Mouse (Mus musculus) lung, postnatal 0 days (tissue): ENCODE results near the gene Plxdc1. TPM values are rescaled to one million over a fixed set of nuclear protein-coding genes. Genes with fewer than 3 reads are reported as not detected.

Source experiments
- ATAC-seq: fragments of 200-750 bp; cut with Nextera tagmentation; 2 replicates; pipeline ENCODE4 v1.8.0; 2017; ENCODE audit warnings: moderate library complexity
- DNase-seq: peaks from one replicate; pipeline ENCODE4 v3.0.0-alpha.2; 2016; ENCODE audit warnings: low spot score
- H3K27ac ChIP-seq: fragments of 300-500 bp; sonication (generic); 2 replicates; pipeline ENCODE4 v1.5.1; 2014; ENCODE audit warnings: antibody characterized with exemption, mild to moderate bottlenecking, low read length, mixed read lengths
- H3K27me3 ChIP-seq: fragments of 300-500 bp; sonication (generic); replicated peaks from 2 replicates; pipeline ENCODE4 v1.6.1; 2014; ENCODE audit warnings: low read length, mixed read lengths; ENCODE audit not compliant: insufficient read depth
- H3K36me3 ChIP-seq: fragments of 300-500 bp; sonication (generic); 2 replicates; pipeline ENCODE4 v1.6.1; 2014; ENCODE audit warnings: low read length, mixed read lengths; ENCODE audit not compliant: insufficient read depth
- H3K4me1 ChIP-seq: fragments of 300-500 bp; sonication (generic); 2 replicates; pipeline ENCODE4 v1.6.1; 2014; ENCODE audit warnings: antibody characterized with exemption, low read depth, low read length, mixed read lengths; ENCODE audit not compliant: insufficient read depth
- H3K4me2 ChIP-seq: fragments of 300-500 bp; sonication (generic); replicated peaks from 2 replicates; pipeline ENCODE4 v1.6.1; 2014; ENCODE audit warnings: low read depth, mild to moderate bottlenecking, low read length, moderate library complexity, mixed read lengths
- H3K4me3 ChIP-seq: fragments of 300-500 bp; sonication (generic); 2 replicates; pipeline ENCODE4 v1.5.1; 2014; ENCODE audit warnings: low read depth, low read length
- H3K9ac ChIP-seq: fragments of 300-500 bp; sonication (generic); replicated peaks from 2 replicates; pipeline ENCODE4 v1.6.1; 2014; ENCODE audit warnings: low read depth, mild to moderate bottlenecking
- H3K9me3 ChIP-seq: fragments of 300-500 bp; sonication (generic); 2 replicates; pipeline ENCODE4 v1.6.1; 2016; ENCODE audit warnings: low read length, mixed read lengths
- CTCF ChIP-seq: IDR thresholded peaks from 2 replicates; pipeline ENCODE4 v1.5.1; 2016; ENCODE audit warnings: antibody characterized with exemption, mild to moderate bottlenecking
- EP300 ChIP-seq: IDR thresholded peaks from 2 replicates; pipeline ENCODE4 v1.6.1; 2016; ENCODE audit warnings: antibody characterized with exemption, mild to moderate bottlenecking, control low read depth
- WGBS: fragments of 180-500 bp; shearing (Covaris S2); extraction: QIAGEN DNeasy Blood & Tissue Kit; methylation state at CpG from one replicate; pipeline ENCODE4 v1.1.7; 2014; 5-methylcytosine and 5-hydroxymethylcytosine counted together
- microRNA-seq: library from miRNA; unstranded; fragments of <30 nt; microRNA quantifications from one replicate; pipeline ENCODE4, GENCODE M21; 2016
- polyA plus RNA-seq: library from polyadenylated mRNA; unstranded; fragments of >200 nt; fragmentation: Nextera tagmentation; extraction: Ambion mirVana; gene quantifications from 2 replicates; pipeline ENCODE4 v1.2.1, GENCODE M21; 2015

The Plxdc1 gene
- polyA plus RNA-seq, 1 experiment from 2014 or later, result 1.7 TPM

GRCm38 (mm10) chr11:97880362-97880761 lies 105.9 kb downstream of the Plxdc1 start:
- WGBS, result 91% methylated on average over 4 of the region's 4 CpGs
- Histone ChIP-seq H3K9ac (no peak overlapping the region), H3K4me1 (no peaks in the 10 kb centered on the region), H3K9me3 (no peaks in the 10 kb centered on the region), H3K36me3 (no peaks in the 10 kb centered on the region), H3K4me2 (no peak overlapping the region), H3K4me3 (no peak overlapping the region), H3K27me3 (no peaks in the 10 kb centered on the region), H3K27ac (no peak overlapping the region)
- ATAC-seq (no peak), DNase-seq (no peak)
- TF ChIP-seq CTCF (no peak), EP300 (no peak)

- ATAC-seq, result no peak
- Histone ChIP-seq H3K4me1 (no peaks in the 10 kb centered on the region), H3K9me3 (no peaks in the 10 kb centered on the region), H3K27me3 (no peaks in the 10 kb centered on the region), H3K36me3 (no peaks in the 10 kb centered on the region), H3K27ac (no peak overlapping the region), H3K4me2 (no peak overlapping the region), H3K9ac (no peak overlapping the region), H3K4me3 (no peak overlapping the region)
- TF ChIP-seq EP300 (no peak), CTCF (no peak)
- no peak for DNase-seq
- 61% methylated on average over 2 of the region's 2 CpGs for WGBS
Observed at GRCm38 (mm10) chr11:97877341-97877740, 108.9 kb downstream of the Plxdc1 start.

GRCm38 (mm10) chr11:97874396-97874795 lies 111.8 kb downstream of the Plxdc1 start:
- no peak for TF ChIP-seq EP300
- TF ChIP-seq CTCF, result no peak
- Histone ChIP-seq H3K4me3 (no peak overlapping the region), H3K27ac (no peak overlapping the region), H3K27me3 (no peaks in the 10 kb centered on the region), H3K9me3 (no peaks in the 10 kb centered on the region), H3K4me2 (no peak overlapping the region), H3K4me1 (no peaks in the 10 kb centered on the region), H3K9ac (no peak overlapping the region), H3K36me3 (no peaks in the 10 kb centered on the region)
- 77% methylated on average over 1 of the region's 1 CpGs for WGBS
- no peak for ATAC-seq
- DNase-seq, result no peak

Small RNA genes within 50 kb of the gene (microRNA-seq; reads per million reads assigned to microRNA genes)
- gene Gm22461 (not detected), gene Gm27597 (not detected)

Other genes with a start within 250 kb of the Plxdc1 start
- gene Pip4k2b, start 241.7 kb downstream of the Plxdc1 start, polyA plus RNA-seq, result 0.86 and 1.3 TPM in 2 replicates
- gene Cwc25, start 219.9 kb downstream of the Plxdc1 start, polyA plus RNA-seq, result 12.7 and 13.2 TPM in 2 replicates
- gene 1700001P01Rik, start 210.5 kb downstream of the Plxdc1 start, polyA plus RNA-seq, result not detected in 2 replicates
- gene Rpl23, start 204.0 kb downstream of the Plxdc1 start, polyA plus RNA-seq, result 464 and 478 TPM in 2 replicates
- gene Lasp1, start 187.4 kb downstream of the Plxdc1 start, polyA plus RNA-seq, result 96.4 and 107 TPM in 2 replicates
- 1.3 and 1.5 TPM in 2 replicates for gene B230217C12Rik, start 145.7 kb downstream of the Plxdc1 start, polyA plus RNA-seq
- 0.08 and 0.29 TPM in 2 replicates for gene Fbxo47, start 102.3 kb downstream of the Plxdc1 start, polyA plus RNA-seq
- gene Arl5c, start 9.7 kb upstream of the Plxdc1 start, polyA plus RNA-seq, result 4.6 and 6.5 TPM in 2 replicates
- gene Cacnb1, start 36.6 kb upstream of the Plxdc1 start, polyA plus RNA-seq, result 3.5 and 4.0 TPM in 2 replicates
- gene Rpl19, start 40.3 kb upstream of the Plxdc1 start, polyA plus RNA-seq, result 750 and 817 TPM in 2 replicates
- gene Stac2, start 67.0 kb upstream of the Plxdc1 start, polyA plus RNA-seq, result 0.10 and 0.11 TPM in 2 replicates
- gene Fbxl20, start 164.0 kb upstream of the Plxdc1 start, polyA plus RNA-seq, result 12.8 and 13.0 TPM in 2 replicates
- 32.2 and 34.1 TPM in 2 replicates for gene Med1, start 206.8 kb upstream of the Plxdc1 start, polyA plus RNA-seq
- gene Cdk12, start 216.6 kb upstream of the Plxdc1 start, polyA plus RNA-seq, result 6.7 and 8.3 TPM in 2 replicates